Mouse (Mus musculus) forebrain, embryonic 16.5 days (tissue): ENCODE data around the gene Cd164. TPM values are rescaled to one million over a fixed set of nuclear protein-coding genes. Genes with fewer than 3 reads are reported as not detected.

Experiments used
- ATAC-seq: fragments of 200-750 bp; cut with Nextera tagmentation; 2 replicates; pipeline ENCODE4 v1.8.0; 2017; ENCODE audit warnings: mild to moderate bottlenecking, moderate library complexity
- H3K27ac ChIP-seq: fragments of 300-500 bp; sonication (generic); 2 replicates; pipeline ENCODE4 v1.5.1; 2014; ENCODE audit warnings: low read length, control low read depth
- H3K27me3 ChIP-seq: fragments of 300-500 bp; sonication (generic); replicated peaks from 2 replicates; pipeline ENCODE4 v1.6.1; 2014; ENCODE audit warnings: low read length; ENCODE audit not compliant: control insufficient read depth, insufficient read depth
- H3K36me3 ChIP-seq: fragments of 300-500 bp; sonication (generic); 2 replicates; pipeline ENCODE4 v1.6.1; 2014; ENCODE audit not compliant: control insufficient read depth, insufficient read depth
- H3K4me1 ChIP-seq: fragments of 300-500 bp; sonication (generic); replicated peaks from 2 replicates; pipeline ENCODE4 v1.6.1; 2014; ENCODE audit warnings: low read length; ENCODE audit not compliant: control insufficient read depth, insufficient read depth
- H3K4me2 ChIP-seq: fragments of 300-500 bp; sonication (generic); 2 replicates; pipeline ENCODE4 v1.6.1; 2014; ENCODE audit warnings: mild to moderate bottlenecking, low read length, control low read depth
- H3K4me3 ChIP-seq: fragments of 300-500 bp; sonication (generic); replicated peaks from 2 replicates; pipeline ENCODE4 v1.5.1; 2014; ENCODE audit warnings: mild to moderate bottlenecking, low read length, control low read depth
- H3K9ac ChIP-seq: fragments of 300-500 bp; sonication (generic); replicated peaks from 2 replicates; pipeline ENCODE4 v1.6.1; 2014; ENCODE audit warnings: low read depth, low read length, control low read depth
- H3K9me3 ChIP-seq: fragments of 300-500 bp; sonication (generic); 2 replicates; pipeline ENCODE4 v1.6.1; 2016; ENCODE audit warnings: low read length; ENCODE audit not compliant: control insufficient read depth
- WGBS: fragments of 180-500 bp; shearing (Covaris S2); extraction: QIAGEN DNeasy Blood & Tissue Kit; methylation state at CpG from one replicate; pipeline ENCODE4 v1.1.7; 2014; 5-methylcytosine and 5-hydroxymethylcytosine counted together
- polyA plus RNA-seq: library from polyadenylated mRNA; unstranded; fragments of >200 nt; fragmentation: Nextera tagmentation; extraction: Ambion mirVana; gene quantifications from 2 replicates; pipeline ENCODE4 v1.2.1, GENCODE M21; 2015

Gene Cd164
- polyA plus RNA-seq, 1 experiment from 2014 or later: 61.8 TPM

DNA sequence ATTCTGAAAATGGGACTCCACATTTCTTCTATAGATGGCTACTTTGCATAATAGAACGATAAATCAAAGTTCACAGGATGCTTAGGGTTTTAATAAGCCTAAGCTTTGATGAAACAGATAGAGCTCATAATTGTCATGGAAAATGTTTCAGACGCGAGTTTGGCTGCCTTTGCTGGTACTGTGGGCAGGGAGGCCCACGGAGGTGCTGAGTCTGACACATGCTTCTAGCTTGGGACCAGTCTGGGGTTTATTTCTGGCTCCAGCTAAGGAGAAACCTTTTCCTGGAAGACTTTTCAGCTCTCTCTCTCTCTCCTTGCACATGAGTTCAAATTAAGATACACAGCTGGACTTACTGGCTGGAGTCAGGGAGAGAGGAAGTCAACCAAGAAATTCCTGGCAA, 53.1 kb downstream of the Cd164 start:
- Histone ChIP-seq H3K27ac (no peak overlapping the region), H3K4me1 (no peaks in the 10 kb centered on the region), H3K4me3 (no peak overlapping the region), H3K9ac (no peak overlapping the region), H3K27me3 (no peaks in the 10 kb centered on the region), H3K9me3 (no peaks in the 10 kb centered on the region), H3K4me2 (no peak overlapping the region), H3K36me3 (no peaks in the 10 kb centered on the region)
- WGBS: 89% methylated on average over 4 of the region's 4 CpGs
- ATAC-seq: no peak

DNA sequence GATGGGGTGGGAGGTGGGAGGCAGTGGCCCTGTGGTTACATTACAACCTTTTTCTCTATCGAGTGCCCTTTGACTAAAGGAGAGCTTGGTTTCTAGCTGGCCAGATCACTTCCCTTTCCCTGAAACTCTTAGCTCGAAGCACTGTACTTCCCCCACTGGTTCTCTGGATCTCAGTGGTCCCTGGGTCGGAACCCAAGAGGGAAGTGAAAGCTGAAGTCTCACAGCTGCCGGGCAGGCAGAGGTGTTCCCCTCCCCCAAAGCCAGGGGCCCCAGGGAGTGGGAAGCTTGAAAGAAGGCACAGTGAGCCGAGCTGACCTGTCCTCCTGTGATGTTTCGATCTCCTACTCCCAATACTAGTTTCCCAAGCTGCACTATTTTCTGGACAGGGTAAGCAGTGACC, 54.0 kb downstream of the Cd164 start:
- Histone ChIP-seq H3K9ac (no peak overlapping the region), H3K36me3 (no peaks in the 10 kb centered on the region), H3K4me3 (no peak overlapping the region), H3K9me3 (no peaks in the 10 kb centered on the region), H3K27me3 (no peaks in the 10 kb centered on the region), H3K4me1 (no peaks in the 10 kb centered on the region), H3K27ac (no peak overlapping the region), H3K4me2 (no peak overlapping the region)
- no peak for ATAC-seq
- WGBS: 34% methylated on average over 6 of the region's 6 CpGs

DNA sequence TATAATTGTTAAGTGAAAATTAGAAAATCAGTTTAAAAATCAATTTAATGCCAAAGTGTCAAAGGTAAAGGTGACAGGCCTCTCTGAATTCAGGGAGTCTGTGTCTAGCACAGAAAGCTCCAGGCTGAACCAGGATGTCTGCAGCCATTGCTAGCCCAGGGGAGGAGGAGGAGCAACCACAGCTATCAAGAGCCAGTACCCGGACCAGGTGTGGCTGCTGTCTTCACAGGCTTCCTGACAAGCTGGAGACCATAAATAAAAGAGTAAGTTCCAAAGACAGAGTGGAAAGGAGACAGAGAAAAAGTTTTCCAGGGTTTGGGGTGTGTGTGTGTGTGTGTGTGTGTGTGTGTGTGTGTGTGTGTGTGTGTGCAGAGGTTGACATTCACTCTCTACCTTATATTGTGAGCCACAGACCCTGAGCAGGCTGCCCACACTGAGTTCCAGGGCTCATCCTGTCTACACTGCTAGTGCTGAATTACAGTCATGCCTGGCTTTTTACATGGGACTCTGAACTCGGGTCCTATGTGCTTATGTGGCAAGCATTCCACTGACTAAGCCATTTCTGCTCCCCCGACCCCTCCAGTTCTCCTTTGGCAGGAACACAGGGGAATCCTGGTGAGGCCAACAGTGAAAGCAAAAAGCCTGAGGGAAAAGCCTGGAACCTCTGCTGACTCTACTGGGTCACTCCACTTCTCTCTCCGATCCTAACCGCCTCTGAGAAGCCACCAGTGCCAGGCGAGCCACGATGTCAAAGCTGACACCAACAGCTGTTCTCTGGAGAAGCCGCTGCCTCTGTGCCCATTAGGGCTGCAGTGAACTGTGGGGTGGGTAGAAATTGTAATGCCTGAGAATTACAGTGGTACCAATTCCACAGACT, 56.5 kb downstream of the Cd164 start:
- Histone ChIP-seq H3K4me3 (no peak overlapping the region), H3K9ac (no peak overlapping the region), H3K4me1 (no peaks in the 10 kb centered on the region), H3K36me3 (no peaks in the 10 kb centered on the region), H3K4me2 (no peak overlapping the region), H3K27ac (no peak overlapping the region), H3K27me3 (no peaks in the 10 kb centered on the region), H3K9me3 (no peaks in the 10 kb centered on the region)
- WGBS: 71% methylated on average over 8 of the region's 8 CpGs
- ATAC-seq: no peak

DNA sequence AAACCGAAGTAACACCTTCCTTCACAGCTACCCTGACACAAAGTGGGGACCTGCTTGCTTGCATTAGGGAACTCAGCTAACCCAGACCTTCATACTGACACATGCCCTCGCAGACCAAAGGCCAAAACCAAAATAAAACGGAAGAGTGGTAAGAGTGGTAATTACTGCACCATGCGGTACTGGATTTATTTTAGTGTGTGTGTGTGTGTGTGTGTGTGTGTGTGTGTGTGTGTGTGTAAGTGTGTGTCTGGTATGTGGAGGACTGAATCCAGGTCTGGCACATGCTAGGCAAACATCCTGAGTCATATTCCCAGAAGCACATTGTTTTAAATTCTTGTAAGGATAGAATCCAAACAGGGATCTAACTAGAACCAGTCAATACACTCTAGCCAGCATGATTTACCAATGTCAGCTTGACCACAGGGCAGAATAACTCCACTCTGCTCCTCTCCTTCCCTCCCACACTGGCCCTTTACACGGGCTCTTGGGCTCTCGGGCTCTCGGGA, 57.2 kb downstream of the Cd164 start:
- H3K4me2 ChIP-seq: no peak overlapping the region
- H3K9me3 ChIP-seq: no peaks in the 10 kb centered on the region
- ATAC-seq: no peak
- H3K4me1 ChIP-seq: no peaks in the 10 kb centered on the region
- 88% methylated on average over 7 of the region's 7 CpGs for WGBS
- no peak overlapping the region for H3K4me3 ChIP-seq
- no peak overlapping the region for H3K9ac ChIP-seq
- no peak overlapping the region for H3K27ac ChIP-seq
- H3K27me3 ChIP-seq: no peaks in the 10 kb centered on the region
- no peaks in the 10 kb centered on the region for H3K36me3 ChIP-seq

DNA sequence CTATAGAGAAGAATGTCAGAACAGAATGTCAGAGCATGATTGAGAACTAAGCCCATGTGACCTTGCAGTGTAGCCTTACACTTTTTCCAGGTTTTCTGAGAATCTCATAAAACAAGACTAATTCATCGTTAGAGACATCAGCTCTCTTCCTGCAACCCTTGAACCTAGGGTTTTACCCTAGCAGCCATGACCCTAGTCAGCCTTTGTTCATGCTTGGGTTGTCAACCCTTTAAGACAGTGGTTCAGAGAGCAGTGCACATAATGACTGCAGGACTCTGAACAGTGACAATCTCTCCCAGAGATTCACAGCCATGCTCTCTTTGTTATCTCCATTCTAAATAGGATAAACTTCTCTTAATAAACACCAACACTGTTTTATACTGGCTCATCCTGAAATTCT, 59.3 kb downstream of the Cd164 start:
- Histone ChIP-seq H3K9ac (no peak overlapping the region), H3K36me3 (no peaks in the 10 kb centered on the region), H3K4me3 (no peak overlapping the region), H3K4me1 (peaks cover 4% of the 10 kb centered on the region; the same call in 1 of the 2 replicates), H3K4me2 (no peak overlapping the region), H3K27me3 (no peaks in the 10 kb centered on the region), H3K27ac (no peak overlapping the region), H3K9me3 (no peaks in the 10 kb centered on the region)
- 74% methylated on average over 1 of the region's 1 CpGs for WGBS
- no peak for ATAC-seq

DNA sequence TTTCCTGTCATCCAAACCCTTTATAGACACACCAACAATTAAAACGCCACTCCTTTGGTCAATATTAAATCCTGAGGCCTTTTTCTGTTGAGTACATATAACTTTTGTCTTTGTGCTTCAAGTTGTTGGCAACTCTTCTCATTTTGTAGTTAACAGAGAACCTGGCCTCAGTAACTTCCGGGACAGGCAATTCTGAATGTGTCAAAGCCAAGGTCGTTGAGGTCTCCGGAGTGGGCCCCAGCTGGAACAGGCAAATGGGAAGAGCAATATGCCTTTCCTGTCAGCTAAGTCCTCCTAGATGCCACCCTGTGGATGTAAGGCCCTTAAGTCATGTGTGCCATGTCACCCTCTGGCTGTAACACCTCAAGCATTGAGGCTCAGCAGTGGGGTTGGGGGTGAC, 61.2 kb downstream of the Cd164 start:
- Histone ChIP-seq H3K27me3 (no peaks in the 10 kb centered on the region), H3K36me3 (no peaks in the 10 kb centered on the region), H3K9ac (no peak overlapping the region), H3K4me1 (peaks cover 4% of the 10 kb centered on the region; the same call in 1 of the 2 replicates), H3K9me3 (no peaks in the 10 kb centered on the region), H3K27ac (no peak overlapping the region), H3K4me3 (no peak overlapping the region), H3K4me2 (no peak overlapping the region)
- ATAC-seq: no peak
- 84% methylated on average over 4 of the region's 4 CpGs for WGBS

Other genes starting within 250 kb of the Cd164 start
- gene Fig4, start 216.2 kb upstream of the Cd164 start, polyA plus RNA-seq: 34.4 and 37.9 TPM in 2 replicates
- 0.14 and 0.26 TPM in 2 replicates for gene Ak9, start 215.4 kb upstream of the Cd164 start, polyA plus RNA-seq
- 22.0 and 22.7 TPM in 2 replicates for gene Zbtb24, start 69.0 kb upstream of the Cd164 start, polyA plus RNA-seq
- 44.8 and 45.1 TPM in 2 replicates for gene Mical1, start 43.1 kb upstream of the Cd164 start, polyA plus RNA-seq
- gene Smpd2, start 29.0 kb upstream of the Cd164 start, polyA plus RNA-seq: 38.0 and 43.0 TPM in 2 replicates
- gene Ppil6, start 29.0 kb upstream of the Cd164 start, polyA plus RNA-seq: 1.7 and 2.1 TPM in 2 replicates
- gene Ccdc162, start 197.2 kb downstream of the Cd164 start, polyA plus RNA-seq: 0.34 and 0.44 TPM in 2 replicates